Mouse (Mus musculus): ENCODE data around the gene Dscaml1. TPM values are rescaled to one million over a fixed set of nuclear protein-coding genes. Genes with fewer than 3 reads are reported as not detected.

Dscaml1 gene
- 0.35 and 0.54 TPM in 2 replicates for polyA plus RNA-seq (2015; fragmentation: Nextera tagmentation; extraction: Ambion mirVana)

DNA sequence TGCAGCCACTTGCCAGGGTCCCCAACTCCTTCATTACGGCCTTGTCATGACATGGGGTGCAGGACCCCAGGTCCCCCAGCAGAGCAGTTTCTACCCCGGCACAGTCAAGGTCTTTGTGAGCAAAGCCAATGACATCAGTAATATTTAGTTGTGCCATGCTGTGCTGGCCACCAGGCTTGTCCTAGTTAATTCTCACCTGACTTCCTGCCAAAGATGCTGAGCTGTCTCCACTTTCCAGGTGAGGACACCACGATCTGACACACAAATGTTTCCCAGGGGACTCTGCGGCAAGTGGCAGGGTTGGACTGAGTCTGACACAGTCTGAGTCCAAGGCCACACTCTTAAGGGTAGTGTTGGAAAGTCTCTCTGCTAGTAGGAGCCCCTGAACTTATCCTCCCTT lies at the start of gene Dscaml1:
Gene Dscaml1 (plus strand): TSS at position 173 of the 400 bp plus-strand sequence.
- Histone ChIP-seq H3K36me3 (ENCODE audit: control insufficient read depth, insufficient read depth) (no peaks in the 10 kb centered on the region), H3K9ac (ENCODE audit: low read length) (no peak within 1 kb of the TSS), H3K4me1 (ENCODE audit: control insufficient read depth, insufficient read depth, low read length) (peaks cover 6% of the 10 kb centered on the region; the same call in 1 of the 2 replicates), H3K4me2 (ENCODE audit: low read depth, low read length) (no peak within 1 kb of the TSS), H3K9me3 (replicated peaks; ENCODE audit: control insufficient read depth, low read length) (no peaks in the 10 kb centered on the region), H3K27me3 (ENCODE audit: control insufficient read depth, insufficient read depth, low read length) (peaks cover 29% of the 10 kb centered on the region), H3K27ac (ENCODE audit: low read length) (no peak within 1 kb of the TSS), H3K4me3 (ENCODE audit: low read length) (no peak within 1 kb of the TSS)
- WGBS, result 77% methylated on average over 4 of the region's 4 CpGs
- ATAC-seq (replicated peaks; ENCODE audit: extremely low read depth, insufficient read depth, low FRiP score), result no peak

DNA sequence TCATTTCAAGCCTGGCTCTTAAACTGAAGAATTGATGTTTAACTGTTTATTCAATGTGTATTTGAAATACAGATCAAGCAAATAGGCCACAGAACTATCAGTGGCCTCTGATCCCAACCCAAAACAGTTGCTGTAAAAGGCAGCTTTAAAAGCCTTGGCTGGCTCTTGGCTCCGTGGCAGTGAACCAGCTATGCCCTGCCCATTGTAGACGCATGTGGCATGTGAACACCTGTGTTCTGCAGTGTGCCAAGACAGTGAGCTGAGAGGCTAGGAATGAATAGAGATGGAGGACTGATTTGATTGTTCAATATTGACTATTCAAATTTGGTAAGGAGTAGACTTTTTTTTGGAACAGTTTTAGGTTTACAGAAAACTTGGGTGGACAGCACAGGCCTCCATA lies 49.5 kb upstream of the Dscaml1 start:
- Histone ChIP-seq H3K4me1 (ENCODE audit: control insufficient read depth, insufficient read depth, low read length) (no peaks in the 10 kb centered on the region), H3K9ac (ENCODE audit: low read length) (no peak overlapping the region), H3K27ac (ENCODE audit: low read length) (no peak overlapping the region), H3K4me3 (ENCODE audit: low read length) (no peak overlapping the region), H3K27me3 (ENCODE audit: control insufficient read depth, insufficient read depth, low read length) (no peaks in the 10 kb centered on the region), H3K9me3 (replicated peaks; ENCODE audit: control insufficient read depth, low read length) (no peaks in the 10 kb centered on the region), H3K36me3 (ENCODE audit: control insufficient read depth, insufficient read depth) (no peaks in the 10 kb centered on the region), H3K4me2 (ENCODE audit: low read depth, low read length) (no peak overlapping the region)
- ATAC-seq (replicated peaks; ENCODE audit: extremely low read depth, insufficient read depth, low FRiP score), result no peak
- 69% methylated on average over 2 of the region's 2 CpGs for WGBS

DNA sequence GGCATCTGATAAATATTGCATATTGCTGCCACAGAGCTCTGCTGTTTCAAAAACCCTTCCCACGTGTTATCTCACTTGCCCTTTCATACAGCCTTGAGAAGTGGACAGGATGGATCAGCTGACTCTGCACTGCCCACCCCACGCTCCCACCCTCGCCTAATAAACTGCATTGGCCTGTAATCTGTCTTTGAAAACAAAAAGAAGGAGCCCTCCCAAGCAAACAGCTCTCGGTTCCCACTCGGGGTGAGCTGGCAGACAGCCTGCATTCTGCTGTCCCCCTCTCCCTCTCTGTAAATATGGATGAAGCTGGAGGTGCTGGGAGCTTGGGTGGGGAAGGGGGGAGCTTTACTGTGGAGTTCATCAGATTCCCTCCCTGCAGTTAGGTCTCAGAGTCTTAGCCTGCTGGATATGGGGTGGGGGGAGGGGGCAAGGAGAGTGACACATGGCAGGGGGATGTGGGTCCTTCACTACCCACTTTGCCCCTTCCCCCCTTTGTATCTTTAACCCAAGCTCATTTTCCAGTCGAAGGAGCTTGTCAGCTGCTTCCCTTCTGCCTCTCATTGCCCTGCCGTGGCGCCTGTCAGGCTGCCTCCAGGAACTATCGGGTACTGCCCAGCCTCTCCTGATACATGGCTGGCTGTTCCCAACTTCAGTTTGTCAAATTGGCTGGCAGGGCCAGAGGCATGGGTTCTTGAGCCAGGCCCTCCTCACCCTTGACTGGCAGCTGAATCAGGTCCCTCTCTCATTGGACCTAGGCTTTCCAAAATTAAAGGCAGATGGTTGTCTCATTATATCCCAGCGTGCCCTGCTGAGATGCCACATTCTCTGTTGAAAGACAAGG lies 45.8 kb upstream of the Dscaml1 start:
- no peak overlapping the region for H3K4me3 ChIP-seq (ENCODE audit: low read length)
- no peak overlapping the region for H3K4me2 ChIP-seq (ENCODE audit: low read depth, low read length)
- 56% methylated on average over 10 of the region's 10 CpGs for WGBS
- H3K9ac ChIP-seq (ENCODE audit: low read length), result no peak overlapping the region
- no peaks in the 10 kb centered on the region for H3K9me3 ChIP-seq (replicated peaks; ENCODE audit: control insufficient read depth, low read length)
- no peak overlapping the region for H3K27ac ChIP-seq (ENCODE audit: low read length)
- H3K27me3 ChIP-seq (ENCODE audit: control insufficient read depth, insufficient read depth, low read length), result no peaks in the 10 kb centered on the region
- ATAC-seq (replicated peaks; ENCODE audit: extremely low read depth, insufficient read depth, low FRiP score), result no peak
- H3K36me3 ChIP-seq (ENCODE audit: control insufficient read depth, insufficient read depth), result no peaks in the 10 kb centered on the region
- H3K4me1 ChIP-seq (ENCODE audit: control insufficient read depth, insufficient read depth, low read length), result no peaks in the 10 kb centered on the region

DNA sequence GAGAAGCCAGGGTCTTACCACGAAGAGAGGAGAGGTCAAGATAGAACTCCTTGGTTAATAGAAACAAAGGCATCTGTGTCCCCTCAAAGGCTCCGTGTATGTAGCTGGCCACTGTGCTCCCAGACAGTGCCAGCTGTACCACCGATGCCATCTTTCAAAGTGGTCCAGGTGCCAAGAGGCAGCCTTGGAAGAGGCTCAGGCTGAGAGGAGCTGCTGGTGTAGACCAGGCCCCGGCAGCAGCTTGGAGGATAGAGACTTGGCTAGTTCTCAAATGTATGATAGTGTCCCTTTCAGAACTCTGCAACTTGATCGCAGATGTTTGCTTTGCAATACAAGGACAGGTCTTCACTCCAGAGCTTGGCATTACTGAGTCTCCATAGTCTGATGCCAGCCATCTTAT lies 44.1 kb upstream of the Dscaml1 start:
- H3K27ac ChIP-seq (ENCODE audit: low read length), result no peak overlapping the region
- no peak overlapping the region for H3K4me2 ChIP-seq (ENCODE audit: low read depth, low read length)
- WGBS, result 54% methylated on average over 5 of the region's 5 CpGs
- ATAC-seq (replicated peaks; ENCODE audit: extremely low read depth, insufficient read depth, low FRiP score), result no peak
- H3K36me3 ChIP-seq (ENCODE audit: control insufficient read depth, insufficient read depth), result no peaks in the 10 kb centered on the region
- H3K9me3 ChIP-seq (replicated peaks; ENCODE audit: control insufficient read depth, low read length), result no peaks in the 10 kb centered on the region
- H3K27me3 ChIP-seq (ENCODE audit: control insufficient read depth, insufficient read depth, low read length), result no peaks in the 10 kb centered on the region
- H3K4me1 ChIP-seq (ENCODE audit: control insufficient read depth, insufficient read depth, low read length), result no peaks in the 10 kb centered on the region
- H3K4me3 ChIP-seq (ENCODE audit: low read length), result no peak overlapping the region
- no peak overlapping the region for H3K9ac ChIP-seq (ENCODE audit: low read length)

DNA sequence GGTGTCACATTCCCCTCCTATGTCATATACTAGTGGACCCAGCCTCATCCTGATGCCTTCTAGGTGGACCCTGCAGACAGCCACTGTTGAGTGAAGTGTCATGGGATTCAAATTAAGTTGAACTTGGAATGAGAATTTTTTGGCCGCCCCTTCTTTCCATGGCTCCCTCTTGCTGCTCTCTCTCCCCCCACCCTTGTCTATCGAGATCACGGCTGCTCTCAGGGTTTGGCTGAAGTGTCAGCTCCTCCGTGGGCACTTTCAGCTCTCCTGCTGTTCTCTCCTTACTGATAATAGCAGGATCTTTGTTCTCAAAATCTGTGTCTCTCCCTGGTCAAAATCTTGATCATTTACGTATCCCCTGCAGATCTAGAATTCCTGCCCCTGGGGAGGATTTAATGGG lies 43.6 kb upstream of the Dscaml1 start:
- WGBS, result 75% methylated on average over 5 of the region's 5 CpGs
- ATAC-seq (replicated peaks; ENCODE audit: extremely low read depth, insufficient read depth, low FRiP score), result no peak
- Histone ChIP-seq H3K27ac (ENCODE audit: low read length) (no peak overlapping the region), H3K4me1 (ENCODE audit: control insufficient read depth, insufficient read depth, low read length) (no peaks in the 10 kb centered on the region), H3K4me3 (ENCODE audit: low read length) (no peak overlapping the region), H3K4me2 (ENCODE audit: low read depth, low read length) (no peak overlapping the region), H3K9me3 (replicated peaks; ENCODE audit: control insufficient read depth, low read length) (no peaks in the 10 kb centered on the region), H3K27me3 (ENCODE audit: control insufficient read depth, insufficient read depth, low read length) (no peaks in the 10 kb centered on the region), H3K9ac (ENCODE audit: low read length) (no peak overlapping the region), H3K36me3 (ENCODE audit: control insufficient read depth, insufficient read depth) (no peaks in the 10 kb centered on the region)

DNA sequence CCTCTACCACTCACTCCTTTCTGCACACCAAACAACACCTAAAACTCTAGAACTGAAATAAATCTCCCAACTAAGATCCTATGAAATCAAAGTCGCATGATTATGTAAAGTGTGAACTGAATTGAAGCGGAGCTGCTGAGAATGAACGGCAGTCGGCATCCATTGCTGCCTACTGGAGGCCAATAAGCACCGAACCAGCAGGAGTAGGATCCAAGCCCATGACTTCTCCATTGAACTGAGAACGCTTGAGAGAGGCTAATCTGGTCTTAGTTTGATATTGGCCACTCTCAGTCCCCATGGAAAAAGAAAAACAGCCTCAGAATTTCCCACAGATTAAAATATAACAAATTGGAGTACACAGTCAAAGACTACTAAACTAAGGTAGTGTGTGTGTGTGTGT lies 42.5 kb upstream of the Dscaml1 start:
- no peaks in the 10 kb centered on the region for H3K27me3 ChIP-seq (ENCODE audit: control insufficient read depth, insufficient read depth, low read length)
- WGBS, result 89% methylated on average over 6 of the region's 6 CpGs
- H3K4me2 ChIP-seq (ENCODE audit: low read depth, low read length), result no peak overlapping the region
- no peaks in the 10 kb centered on the region for H3K4me1 ChIP-seq (ENCODE audit: control insufficient read depth, insufficient read depth, low read length)
- H3K36me3 ChIP-seq (ENCODE audit: control insufficient read depth, insufficient read depth), result no peaks in the 10 kb centered on the region
- no peak overlapping the region for H3K27ac ChIP-seq (ENCODE audit: low read length)
- no peak overlapping the region for H3K4me3 ChIP-seq (ENCODE audit: low read length)
- H3K9me3 ChIP-seq (replicated peaks; ENCODE audit: control insufficient read depth, low read length), result no peaks in the 10 kb centered on the region
- no peak for ATAC-seq (replicated peaks; ENCODE audit: extremely low read depth, insufficient read depth, low FRiP score)
- H3K9ac ChIP-seq (ENCODE audit: low read length), result no peak overlapping the region

DNA sequence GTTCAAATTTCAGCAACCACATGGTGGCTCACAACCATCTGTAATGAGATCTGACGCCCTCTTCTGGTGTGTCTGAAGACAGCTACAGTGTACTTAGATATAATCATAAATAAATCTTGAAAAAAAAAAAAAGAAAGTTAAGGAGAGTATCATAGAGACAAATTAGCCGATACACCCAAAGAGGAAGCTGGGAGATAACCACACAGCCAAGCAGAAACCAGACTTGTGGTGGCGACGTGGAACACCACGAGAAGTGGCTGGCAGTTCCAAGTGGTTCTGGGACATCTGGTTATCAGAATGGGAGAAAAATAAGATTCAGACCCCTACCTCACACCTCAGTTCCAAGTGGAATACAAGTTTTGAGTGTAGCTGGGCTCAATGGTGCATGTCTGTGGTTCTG lies 39.7 kb upstream of the Dscaml1 start:
- Histone ChIP-seq H3K27me3 (ENCODE audit: control insufficient read depth, insufficient read depth, low read length) (no peaks in the 10 kb centered on the region), H3K4me1 (ENCODE audit: control insufficient read depth, insufficient read depth, low read length) (no peaks in the 10 kb centered on the region), H3K4me2 (ENCODE audit: low read depth, low read length) (no peak overlapping the region), H3K9me3 (replicated peaks; ENCODE audit: control insufficient read depth, low read length) (no peaks in the 10 kb centered on the region), H3K36me3 (ENCODE audit: control insufficient read depth, insufficient read depth) (no peaks in the 10 kb centered on the region), H3K27ac (ENCODE audit: low read length) (no peak overlapping the region), H3K4me3 (ENCODE audit: low read length) (no peak overlapping the region), H3K9ac (ENCODE audit: low read length) (no peak overlapping the region)
- 65% methylated on average over 5 of the region's 5 CpGs for WGBS
- no peak for ATAC-seq (replicated peaks; ENCODE audit: extremely low read depth, insufficient read depth, low FRiP score)

DNA sequence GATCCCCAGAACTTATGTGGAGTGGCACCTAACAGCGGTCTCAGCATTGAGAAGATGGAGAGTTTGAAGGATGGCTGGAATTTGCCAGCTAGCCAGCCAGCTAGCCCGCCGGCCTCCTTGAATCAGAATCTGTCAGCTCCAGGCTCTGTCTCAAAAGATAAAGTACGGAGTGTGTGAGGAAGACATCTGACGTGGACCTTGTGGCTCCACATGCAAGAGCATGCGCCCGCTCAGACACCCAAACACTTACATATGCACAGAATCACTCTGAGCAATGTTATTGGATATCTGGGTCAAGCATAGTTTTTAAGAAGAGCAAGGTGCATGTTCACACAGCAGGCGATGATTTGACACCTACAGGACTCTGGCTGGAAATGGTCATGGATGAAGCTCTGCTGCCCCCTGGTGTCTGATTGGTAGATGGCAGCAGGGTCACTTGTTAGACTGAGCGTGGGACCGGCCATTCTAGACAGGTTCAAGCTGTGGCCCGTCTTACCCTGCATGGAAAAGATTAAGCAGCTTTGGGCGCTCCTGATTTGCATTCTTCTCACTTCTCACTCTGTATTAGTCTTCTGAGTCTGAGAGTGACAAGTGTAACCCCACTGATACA lies 37.9 kb upstream of the Dscaml1 start:
- peak; percentile 66; the same call in 1 of the 2 replicates for ATAC-seq (replicated peaks; ENCODE audit: extremely low read depth, insufficient read depth, low FRiP score)
- Histone ChIP-seq H3K36me3 (ENCODE audit: control insufficient read depth, insufficient read depth) (no peaks in the 10 kb centered on the region), H3K4me2 (ENCODE audit: low read depth, low read length) (no peak overlapping the region), H3K4me1 (ENCODE audit: control insufficient read depth, insufficient read depth, low read length) (no peaks in the 10 kb centered on the region), H3K9me3 (replicated peaks; ENCODE audit: control insufficient read depth, low read length) (no peaks in the 10 kb centered on the region), H3K9ac (ENCODE audit: low read length) (no peak overlapping the region), H3K27ac (ENCODE audit: low read length) (no peak overlapping the region), H3K27me3 (ENCODE audit: control insufficient read depth, insufficient read depth, low read length) (no peaks in the 10 kb centered on the region), H3K4me3 (ENCODE audit: low read length) (no peak overlapping the region)
- 26% methylated on average over 12 of the region's 12 CpGs for WGBS

DNA sequence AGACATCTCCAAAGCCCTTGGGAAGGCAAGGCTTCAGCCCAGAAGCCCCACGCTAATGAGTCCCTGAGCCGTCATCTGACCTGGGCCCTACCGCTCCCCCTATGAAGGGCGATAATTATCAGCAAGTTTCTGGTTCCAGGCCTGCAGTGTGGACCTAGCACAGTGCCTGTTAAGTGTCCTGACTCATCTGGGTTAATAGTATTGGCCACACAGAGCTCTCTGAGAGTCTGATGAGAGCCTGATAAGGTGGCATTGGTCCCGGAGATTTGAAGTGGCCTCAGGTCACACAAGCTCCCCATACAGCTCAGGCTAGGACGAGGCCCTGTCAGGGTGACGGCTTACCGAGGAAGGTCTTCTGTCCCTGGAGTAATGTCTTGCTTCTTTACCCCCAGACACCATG lies 36.8 kb upstream of the Dscaml1 start:
- no peaks in the 10 kb centered on the region for H3K27me3 ChIP-seq (ENCODE audit: control insufficient read depth, insufficient read depth, low read length)
- H3K9me3 ChIP-seq (replicated peaks; ENCODE audit: control insufficient read depth, low read length), result no peaks in the 10 kb centered on the region
- H3K27ac ChIP-seq (ENCODE audit: low read length), result no peak overlapping the region
- no peaks in the 10 kb centered on the region for H3K4me1 ChIP-seq (ENCODE audit: control insufficient read depth, insufficient read depth, low read length)
- ATAC-seq (replicated peaks; ENCODE audit: extremely low read depth, insufficient read depth, low FRiP score), result no peak
- 63% methylated on average over 8 of the region's 8 CpGs for WGBS
- H3K9ac ChIP-seq (ENCODE audit: low read length), result no peak overlapping the region
- no peaks in the 10 kb centered on the region for H3K36me3 ChIP-seq (ENCODE audit: control insufficient read depth, insufficient read depth)
- H3K4me3 ChIP-seq (ENCODE audit: low read length), result no peak overlapping the region
- no peak overlapping the region for H3K4me2 ChIP-seq (ENCODE audit: low read depth, low read length)

Data from heart, embryonic 16.5 days (tissue).